Mouse (Mus musculus) liver, adult (tissue): Measurements from ENCODE around the gene Snx30.

Experiments used
- GATA4 ChIP-seq: IDR thresholded peaks from 2 replicates; pipeline ENCODE4 v1.6.1; 2014; ENCODE audit warnings: mild to moderate bottlenecking, low read length; ENCODE audit not compliant: insufficient replicate concordance

The Snx30 gene

DNA sequence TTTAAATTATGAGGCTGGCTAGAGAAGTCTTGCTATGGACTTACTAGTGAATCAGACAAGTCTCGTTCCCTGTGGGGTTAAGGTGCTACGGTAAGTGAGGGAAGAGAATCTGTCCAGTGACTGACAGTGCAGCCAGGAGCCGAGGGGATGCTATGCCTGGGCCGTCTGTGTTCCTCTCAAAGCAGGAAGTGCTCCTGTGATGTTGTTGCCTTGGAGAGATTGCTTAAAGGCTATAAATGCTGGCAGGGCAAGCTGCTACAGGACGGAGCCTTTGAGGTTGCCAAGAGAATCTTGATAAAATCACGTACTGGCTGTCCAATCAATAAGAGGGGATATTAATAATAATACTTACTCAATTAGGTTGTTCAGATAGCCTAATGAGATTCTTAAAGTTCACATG, 27.2 kb downstream of the Snx30 start:
- TF ChIP-seq GATA4: no peak

DNA sequence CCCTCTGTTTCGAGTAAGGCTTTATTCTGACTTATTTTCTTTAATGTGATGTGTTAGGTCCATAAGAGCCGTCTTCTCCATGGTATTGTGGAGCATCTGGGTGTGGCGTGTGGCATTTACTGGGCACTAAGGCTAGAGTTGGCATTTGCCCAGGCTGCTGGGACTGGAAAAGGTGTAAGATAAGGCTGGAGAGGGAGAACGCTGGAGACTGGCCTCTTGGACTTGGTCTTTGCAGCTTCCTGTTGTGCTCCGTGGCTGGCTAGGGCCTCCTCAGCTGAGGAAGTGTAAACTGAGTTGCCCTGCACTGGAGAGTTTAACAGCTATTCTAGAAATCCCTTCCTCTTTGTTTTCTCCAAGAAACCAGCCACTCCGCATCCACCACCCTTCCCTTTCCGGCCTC, 32.0 kb downstream of the Snx30 start:
- peak; percentile 11; the same call in 1 of the 2 replicates for TF ChIP-seq GATA4

DNA sequence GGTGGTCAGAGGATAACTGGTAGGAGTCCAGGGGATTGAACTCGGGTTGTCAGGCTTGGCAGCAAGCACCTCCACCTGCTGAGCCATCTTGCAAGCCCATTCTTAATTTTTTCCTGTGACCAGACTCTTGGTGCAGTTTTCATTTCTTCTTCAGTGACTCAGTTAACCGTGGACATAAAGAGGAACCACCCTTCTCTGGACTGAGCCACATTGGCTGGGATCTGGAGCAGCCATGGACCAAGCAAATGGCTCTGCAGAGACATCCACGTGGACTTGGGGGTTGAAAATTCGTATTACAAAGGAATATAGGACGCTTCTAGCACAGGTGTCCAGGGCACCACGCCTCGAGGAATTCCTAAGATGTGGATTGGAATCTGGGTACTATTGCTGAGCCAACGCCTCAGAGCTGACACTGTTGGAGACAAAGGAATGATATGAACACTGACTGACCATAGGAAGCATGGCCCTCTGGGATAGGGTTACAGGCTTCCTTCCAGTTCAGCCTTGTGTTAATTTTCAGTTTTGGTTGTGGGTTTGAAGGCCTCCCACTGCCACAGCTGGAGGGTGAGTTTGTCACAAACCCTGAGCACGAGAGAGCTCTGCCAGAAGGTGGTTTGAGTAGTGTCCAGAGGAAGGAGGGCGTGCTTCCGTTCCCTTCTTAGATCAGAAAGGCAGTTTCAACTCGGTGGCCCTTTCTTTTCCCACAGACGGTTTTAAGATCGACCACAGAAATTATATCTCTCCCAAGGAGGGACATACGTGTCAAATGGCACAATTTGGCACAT, 39.0 kb downstream of the Snx30 start:
- no peak for TF ChIP-seq GATA4

DNA sequence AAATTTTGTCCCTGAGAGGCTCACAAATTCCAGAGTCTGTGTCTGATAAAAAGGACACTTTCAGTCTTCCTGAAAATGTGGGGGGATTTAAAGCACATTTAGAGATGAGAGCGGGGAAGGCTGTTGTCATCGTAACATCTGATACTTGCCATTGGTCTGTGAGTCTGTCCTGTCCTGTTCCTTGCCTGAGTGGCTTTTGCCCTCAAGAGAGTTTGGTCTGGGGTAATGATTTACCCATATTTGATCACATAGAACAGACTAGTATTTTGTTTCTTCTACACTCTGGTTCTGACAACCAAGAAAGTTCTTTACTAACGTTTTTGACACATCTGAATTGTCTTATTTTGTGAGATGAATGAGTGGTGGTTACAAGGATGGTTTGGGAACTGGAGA, 39.6 kb downstream of the Snx30 start:
- no peak for TF ChIP-seq GATA4

DNA sequence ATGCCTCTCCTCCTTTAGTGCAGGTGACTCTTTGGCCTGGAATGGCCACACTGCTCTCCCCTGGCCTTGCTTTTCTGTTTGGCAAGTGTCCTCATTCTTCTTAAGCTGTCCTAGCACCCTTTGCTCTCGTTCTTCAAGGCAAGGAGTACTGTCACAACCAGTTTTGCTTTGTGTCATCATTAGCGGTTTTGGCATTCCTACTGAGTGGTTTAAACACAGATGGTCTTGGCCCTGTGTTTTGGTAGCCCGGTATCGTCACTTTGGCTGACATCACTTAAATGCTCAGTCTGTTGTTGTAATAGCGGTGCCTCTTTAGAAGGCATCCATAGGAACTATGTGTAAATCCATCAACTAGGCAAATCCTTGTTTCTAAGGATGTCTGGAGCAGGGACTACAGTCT, 41.8 kb downstream of the Snx30 start:
- TF ChIP-seq GATA4: no peak

DNA sequence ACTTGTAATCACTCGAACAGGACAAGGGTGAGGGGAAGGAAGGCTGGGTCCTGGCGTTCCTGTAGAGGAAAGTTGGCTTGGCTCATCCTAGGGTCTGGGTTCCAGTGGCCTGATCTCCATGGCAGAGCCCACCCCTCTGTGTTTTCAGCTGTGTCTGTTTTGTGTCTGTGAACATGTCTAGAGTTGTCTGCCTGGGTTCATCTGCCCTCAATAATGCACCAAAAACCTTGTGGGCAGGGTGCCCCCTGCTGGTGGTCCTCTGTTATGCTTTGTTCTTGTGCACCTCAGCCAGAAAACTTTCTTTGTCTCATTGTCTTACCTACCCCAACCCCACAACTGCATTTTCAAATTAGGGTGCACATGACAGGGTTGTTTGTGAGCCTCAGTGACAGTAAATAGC, 44.5 kb downstream of the Snx30 start:
- TF ChIP-seq GATA4: no peak

DNA sequence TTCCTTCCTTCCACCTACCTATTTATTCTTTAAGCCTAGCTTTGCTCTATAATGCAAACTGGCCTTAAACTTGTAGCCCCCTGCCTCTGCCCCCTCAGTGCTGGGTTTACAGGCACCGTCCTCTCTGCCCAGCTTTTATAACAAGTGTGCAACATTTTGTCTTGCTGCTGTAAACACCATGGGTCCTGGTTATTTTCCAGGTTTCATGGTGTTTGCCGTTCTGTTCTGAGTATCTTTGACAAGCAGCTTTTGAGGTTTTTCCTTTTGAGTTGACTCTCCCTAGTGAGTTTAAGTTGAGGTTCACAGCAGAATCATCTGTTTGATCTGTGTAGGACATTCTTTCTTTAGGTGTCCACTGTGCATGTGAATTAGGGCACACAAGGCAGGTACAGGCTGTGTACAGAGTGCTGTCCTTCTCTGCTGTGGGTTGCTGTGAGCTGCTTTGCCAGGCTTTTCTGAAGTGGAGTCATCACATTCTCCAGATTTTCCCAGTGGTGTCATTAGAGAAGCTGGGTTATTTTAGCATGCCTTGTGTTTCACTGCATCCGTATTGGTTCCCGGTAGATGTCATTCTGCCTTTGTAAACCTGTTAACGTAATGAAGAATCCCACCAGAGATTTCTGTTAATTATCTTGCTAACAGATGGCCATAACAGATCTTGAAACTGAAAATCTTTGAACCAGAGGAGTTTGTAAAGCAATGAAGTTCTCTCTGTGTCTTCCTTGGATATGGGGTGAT, 45.4 kb downstream of the Snx30 start:
- no peak for TF ChIP-seq GATA4

DNA sequence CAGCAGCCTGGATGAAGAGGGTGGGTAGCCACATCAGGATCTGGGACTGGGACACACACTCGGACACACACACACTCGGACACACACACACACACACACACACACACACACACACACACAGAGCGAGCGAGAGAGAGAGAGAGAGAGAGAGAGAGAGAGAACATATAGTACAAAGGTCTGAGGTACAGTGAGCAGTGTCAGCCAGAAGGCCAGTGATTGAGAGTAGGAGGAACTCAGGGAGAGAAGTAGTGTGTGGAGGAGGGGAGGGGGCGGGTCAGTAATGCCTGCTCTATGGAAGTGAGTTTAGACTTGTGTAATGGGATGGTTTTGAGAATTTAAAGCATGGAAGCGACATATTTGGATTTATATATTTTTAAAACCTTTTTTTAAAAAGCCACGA, 47.5 kb downstream of the Snx30 start:
- no peak for TF ChIP-seq GATA4

DNA sequence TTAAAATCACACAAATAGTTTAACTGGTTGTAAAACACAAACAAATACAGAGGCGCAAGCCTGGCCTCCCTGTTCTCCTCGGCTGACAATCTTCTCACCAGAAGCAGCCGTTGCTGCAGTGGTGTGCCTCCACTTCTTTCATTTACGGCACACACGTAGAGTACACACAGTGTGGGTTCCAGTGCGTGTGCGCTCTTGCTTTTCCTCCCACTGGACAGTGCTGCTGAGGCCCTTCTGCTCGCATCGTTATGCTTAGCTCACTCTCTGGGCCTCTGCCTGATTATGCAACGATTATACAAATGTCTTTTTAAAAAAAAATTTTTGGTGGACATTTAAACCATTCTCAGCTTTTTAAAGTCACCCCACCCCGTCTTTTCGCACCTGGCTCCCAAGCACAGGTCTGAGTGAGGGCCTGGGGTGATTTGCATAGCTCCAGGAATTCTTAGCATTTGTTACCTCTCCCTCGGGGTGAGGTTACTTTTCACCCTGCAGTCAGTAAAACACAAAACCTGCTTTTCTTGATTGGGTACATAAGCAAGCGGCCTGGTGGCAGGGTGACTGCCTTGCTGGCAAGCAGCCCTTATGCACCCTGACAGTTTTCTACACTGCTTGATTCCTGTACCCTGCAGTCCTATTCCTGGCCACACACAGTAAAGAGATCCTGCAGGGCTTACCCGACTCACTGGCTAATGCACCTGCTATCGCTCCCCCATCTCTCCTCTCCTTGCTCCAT, 54.2 kb downstream of the Snx30 start:
- no peak for TF ChIP-seq GATA4

DNA sequence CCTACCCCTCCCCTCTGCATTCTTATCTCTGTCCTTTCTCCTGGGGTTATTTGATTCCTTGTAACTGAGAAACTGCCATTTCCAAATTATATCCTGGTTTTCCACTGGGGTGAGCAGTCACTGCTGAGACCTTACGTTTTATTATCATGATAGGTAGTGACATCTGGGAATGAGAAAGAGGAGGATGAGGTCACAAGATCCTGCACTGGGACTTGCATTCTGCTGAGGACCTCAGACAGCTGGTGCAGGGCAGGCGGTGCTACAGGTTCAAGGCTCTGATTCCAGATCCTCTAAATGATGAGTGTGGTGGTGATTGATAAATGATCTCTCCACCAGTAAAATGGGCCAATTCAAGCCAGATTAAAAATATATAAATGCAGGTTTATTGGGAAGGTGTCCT, 54.8 kb downstream of the Snx30 start:
- no peak for TF ChIP-seq GATA4

DNA sequence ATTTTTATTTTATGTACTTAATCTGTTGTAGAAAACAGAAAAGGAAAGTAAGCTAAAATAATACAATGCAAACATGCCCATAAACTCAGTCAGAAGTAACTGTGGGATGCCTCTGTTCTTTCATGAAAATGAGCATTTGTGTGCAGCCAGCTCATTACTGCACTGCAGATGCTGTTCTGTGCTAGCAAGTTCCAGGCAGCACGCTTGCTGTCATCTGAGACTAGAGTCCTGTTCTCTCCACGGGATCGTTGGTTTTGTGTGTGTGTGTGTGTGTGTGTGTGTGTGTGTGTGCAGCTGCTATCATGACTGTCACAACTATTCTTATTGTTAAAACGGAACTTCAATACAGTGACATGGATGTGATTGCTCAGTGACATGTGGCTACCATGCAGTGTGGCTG, 56.2 kb downstream of the Snx30 start:
- no peak for TF ChIP-seq GATA4

DNA sequence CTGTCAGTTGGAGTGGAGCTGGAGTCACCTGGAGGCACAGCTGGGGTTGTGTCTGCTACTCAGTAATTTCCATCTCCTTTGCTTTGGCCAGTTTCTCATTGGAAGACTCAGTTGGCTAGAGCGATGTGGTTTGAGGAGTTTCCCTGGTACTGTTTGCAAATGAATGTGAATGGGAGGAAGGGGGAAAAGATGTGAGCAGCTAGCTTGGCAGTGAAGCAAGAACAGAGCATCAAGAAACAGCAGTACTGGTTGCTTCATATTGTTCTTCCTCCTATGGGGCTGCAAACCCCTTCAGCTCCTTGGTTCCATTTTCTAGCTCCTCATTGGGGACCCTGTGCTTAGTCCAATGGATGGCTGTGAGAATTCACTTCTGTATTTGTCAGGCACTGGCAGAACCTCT, 56.7 kb downstream of the Snx30 start:
- TF ChIP-seq GATA4: no peak

DNA sequence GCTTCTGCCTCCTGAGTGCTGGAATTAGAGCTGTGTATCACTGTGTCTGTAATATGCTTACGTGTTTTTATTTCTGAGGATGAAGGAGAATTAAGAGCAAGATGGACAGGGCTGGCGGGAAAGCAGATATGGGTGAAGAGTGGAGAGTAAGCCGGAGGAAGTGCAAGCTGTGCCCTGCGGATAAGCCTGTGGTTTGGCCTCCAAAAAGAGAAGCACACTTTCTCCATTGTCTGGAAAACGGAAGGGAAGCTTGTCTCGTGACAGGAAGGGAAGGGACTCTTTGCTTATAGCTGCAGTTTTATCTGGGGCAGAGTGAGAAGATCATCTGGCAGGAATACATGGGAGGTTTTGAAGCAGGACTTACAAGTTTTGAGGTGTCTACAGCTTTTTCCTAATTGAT, 58.2 kb downstream of the Snx30 start:
- TF ChIP-seq GATA4: peak; percentile 94

DNA sequence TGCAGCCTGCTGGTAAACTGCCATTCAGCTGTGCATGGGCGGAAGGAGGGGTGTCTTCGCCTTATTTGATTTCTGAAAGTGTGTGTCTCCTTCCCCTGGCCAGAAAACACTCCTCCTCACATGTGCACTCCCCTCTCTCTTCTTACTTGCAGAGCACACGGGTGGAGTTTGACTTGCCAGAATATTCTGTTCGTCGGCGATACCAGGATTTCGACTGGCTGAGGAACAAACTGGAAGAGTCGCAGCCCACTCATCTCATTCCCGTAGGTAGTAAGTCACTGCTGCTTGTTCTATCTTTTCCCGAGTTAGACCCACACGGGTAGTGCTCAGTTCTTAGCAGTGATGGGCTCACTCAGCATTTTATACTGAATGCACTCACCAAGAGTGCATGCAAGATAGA, 62.4 kb downstream of the Snx30 start:
- TF ChIP-seq GATA4: no peak

DNA sequence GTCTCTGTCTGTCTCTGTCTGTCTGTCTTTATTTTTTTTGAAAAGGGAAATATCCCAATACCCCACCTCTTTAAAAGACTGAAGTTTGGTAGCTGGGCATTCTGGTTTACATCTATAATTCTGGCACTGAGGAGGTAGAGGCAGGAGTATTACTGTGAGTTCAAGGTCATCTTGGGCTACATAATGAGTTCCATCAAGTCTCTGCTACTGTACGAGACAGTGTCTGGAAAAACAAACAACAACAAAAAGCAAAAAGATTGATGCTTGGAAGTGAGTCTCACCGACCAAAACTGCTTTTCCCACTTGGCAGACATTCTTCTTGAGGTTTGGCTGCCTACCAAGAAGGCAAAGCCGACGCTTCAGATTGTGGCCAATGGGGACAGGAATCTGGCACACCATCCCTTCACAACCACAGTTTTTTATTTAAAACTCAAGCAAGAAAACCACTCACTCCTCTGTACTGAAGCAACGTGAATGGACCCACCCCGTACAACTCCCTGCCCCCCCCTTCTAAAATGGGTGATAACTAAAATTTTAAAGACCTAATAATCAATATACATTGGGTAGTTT, 63.9 kb downstream of the Snx30 start:
- no peak for TF ChIP-seq GATA4

DNA sequence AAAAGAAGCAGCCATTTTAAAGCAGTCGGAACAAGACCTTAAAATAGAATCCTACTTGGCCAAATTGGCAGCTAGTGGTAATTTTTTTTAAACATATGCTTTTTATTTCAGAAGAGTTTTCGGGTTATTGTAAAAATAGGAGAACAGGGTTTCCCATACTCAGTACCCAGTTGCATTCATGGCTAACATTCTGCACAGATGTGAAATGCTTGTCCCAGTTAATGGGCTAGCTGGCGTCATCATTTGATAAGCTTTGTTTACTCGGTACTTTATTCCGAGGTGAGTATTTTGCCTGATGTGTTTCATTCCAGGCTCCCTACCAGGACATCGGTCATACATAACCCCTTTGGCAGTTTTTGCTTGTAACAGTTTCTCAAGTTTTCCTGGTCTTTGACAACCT, 64.8 kb downstream of the Snx30 start:
- TF ChIP-seq GATA4: no peak
